Mouse (Mus musculus) spleen, adult 12 weeks (tissue): ENCODE data around the gene Slc24a4.

Experiments
- DNase-seq: peaks from one replicate; pipeline ENCODE4 v3.0.0; 2022; ENCODE audit warnings: low spot score

Slc24a4 gene

GRCm38 (mm10) chr12:102308457-102309011 lies 180.0 kb downstream of the Slc24a4 start:
- DNase-seq, result no peak

- no peak for DNase-seq
Measured at GRCm38 (mm10) chr12:102309099-102309799, 180.7 kb downstream of the Slc24a4 start.

- DNase-seq, result no peak
Measured at GRCm38 (mm10) chr12:102309800-102310195, 181.3 kb downstream of the Slc24a4 start.

GRCm38 (mm10) chr12:102310261-102310660 lies 181.7 kb downstream of the Slc24a4 start:
- no peak for DNase-seq

GRCm38 (mm10) chr12:102311454-102311853 lies 182.9 kb downstream of the Slc24a4 start:
- DNase-seq, result no peak
